Mouse (Mus musculus) limb, embryonic 12.5 days (tissue): Measurements from ENCODE around the gene Med18. TPM values are rescaled to one million over a fixed set of nuclear protein-coding genes. Genes with fewer than 3 reads are reported as not detected.
"Not testable (repeated sequence)": the region's sequence is repeated elsewhere in the genome, so short reads cannot be mapped to it uniquely, and the experiment has no call there.

Experiments
- ATAC-seq: fragments of 200-750 bp; cut with Nextera tagmentation; 2 replicates; pipeline ENCODE4 v1.8.0; 2017; ENCODE audit warnings: low read depth, moderate TSS enrichment; ENCODE audit not compliant: insufficient number of reproducible peaks, insufficient read depth, low FRiP score, low TSS enrichment
- H3K27ac ChIP-seq: fragments of 300-500 bp; sonication (generic); 2 replicates; pipeline ENCODE4 v1.5.1; 2016; ENCODE audit warnings: mild to moderate bottlenecking, moderate library complexity
- H3K27me3 ChIP-seq: fragments of 300-500 bp; sonication (generic); 2 replicates; pipeline ENCODE4 v1.6.1; 2016; ENCODE audit warnings: mild to moderate bottlenecking, moderate library complexity
- H3K36me3 ChIP-seq: fragments of 300-500 bp; sonication (generic); 2 replicates; pipeline ENCODE4 v1.6.1; 2016; ENCODE audit warnings: mild to moderate bottlenecking, moderate library complexity
- H3K4me1 ChIP-seq: fragments of 300-500 bp; sonication (generic); replicated peaks from 2 replicates; pipeline ENCODE4 v1.6.1; 2016
- H3K4me2 ChIP-seq: fragments of 300-500 bp; sonication (generic); 2 replicates; pipeline ENCODE4 v1.6.1; 2016; ENCODE audit warnings: mild to moderate bottlenecking, moderate library complexity
- H3K4me3 ChIP-seq: fragments of 300-500 bp; sonication (generic); replicated peaks from 2 replicates; pipeline ENCODE4 v1.5.1; 2016; ENCODE audit warnings: mild to moderate bottlenecking
- H3K9ac ChIP-seq: fragments of 300-500 bp; sonication (generic); replicated peaks from 2 replicates; pipeline ENCODE4 v1.6.1; 2016; ENCODE audit warnings: mild to moderate bottlenecking, moderate library complexity
- H3K9me3 ChIP-seq: fragments of 300-500 bp; sonication (generic); 2 replicates; pipeline ENCODE4 v1.6.1; 2016; ENCODE audit warnings: mild to moderate bottlenecking, moderate library complexity
- WGBS: fragments of 180-500 bp; shearing (Covaris S2); methylation state at CpG from one replicate; pipeline ENCODE4 v1.1.7; 2016; 5-methylcytosine and 5-hydroxymethylcytosine counted together
- polyA plus RNA-seq: library from polyadenylated mRNA; unstranded; fragments of >200 nt; fragmentation: Nextera tagmentation; extraction: Ambion mirVana; gene quantifications from 2 replicates; pipeline ENCODE4 v1.2.1, GENCODE M21; 2016

Med18 gene
- polyA plus RNA-seq, 1 experiment from 2014 or later = 35.0 TPM

GRCm38 (mm10) chr4:132420471-132420870, 43.2 kb downstream of the Med18 start:
- no peak for ATAC-seq
- Histone ChIP-seq H3K27me3 (no peaks in the 10 kb centered on the region), H3K9ac (peak overlapping the region; percentile 91; the same call in 1 of the 2 replicates), H3K4me1 (peaks cover 32% of the 10 kb centered on the region), H3K9me3 (peaks cover 4% of the 10 kb centered on the region; the same call in 1 of the 2 replicates), H3K4me3 (peak overlapping the region; percentile 78), H3K4me2 (peak overlapping the region; percentile 63), H3K36me3 (no peaks in the 10 kb centered on the region), H3K27ac (no peak overlapping the region)
- 85% methylated on average over 5 of the region's 5 CpGs for WGBS

- Histone ChIP-seq H3K27me3 (no peaks in the 10 kb centered on the region), H3K27ac (0 out of 2 replicates have a peak overlapping the region, but pooled peaks have one; percentile 17), H3K4me3 (no peak overlapping the region), H3K4me2 (no peak overlapping the region), H3K9me3 (no peaks in the 10 kb centered on the region), H3K4me1 (peaks cover 32% of the 10 kb centered on the region), H3K36me3 (peaks cover 14% of the 10 kb centered on the region), H3K9ac (no peak overlapping the region)
- no peak for ATAC-seq
These were observed 47.8 kb downstream of the Med18 start for GRCm38 (mm10) chr4:132415966-132416365.

GRCm38 (mm10) chr4:132413257-132413656, 50.5 kb downstream of the Med18 start:
- H3K27ac ChIP-seq, H3K9me3 ChIP-seq, ATAC-seq, H3K4me2 ChIP-seq, H3K9ac ChIP-seq, H3K4me3 ChIP-seq, H3K27me3 ChIP-seq: not testable (repeated sequence)
- peaks cover 17% of the 10 kb centered on the region; the same call in 1 of the 2 replicates for H3K4me1 ChIP-seq
- WGBS = 96% methylated on average over 4 of the region's 4 CpGs
- peaks cover 25% of the 10 kb centered on the region for H3K36me3 ChIP-seq

GRCm38 (mm10) chr4:132411322-132412094, 52.2 kb downstream of the Med18 start:
- Histone ChIP-seq H3K27me3 (no peaks in the 10 kb centered on the region), H3K4me2 (no peak overlapping the region), H3K4me1 (peaks cover 11% of the 10 kb centered on the region; the same call in 1 of the 2 replicates), H3K4me3 (no peak overlapping the region), H3K9me3 (no peaks in the 10 kb centered on the region), H3K9ac (no peak overlapping the region), H3K36me3 (peaks cover 33% of the 10 kb centered on the region), H3K27ac (no peak overlapping the region)
- WGBS = 68% methylated on average over 8 of the region's 8 CpGs
- ATAC-seq = no peak

- H3K27ac ChIP-seq = no peak overlapping the region
- ATAC-seq = no peak
- H3K4me2 ChIP-seq = no peak overlapping the region
- 92% methylated on average over 4 of the region's 4 CpGs for WGBS
- H3K9ac ChIP-seq = no peak overlapping the region
- no peak overlapping the region for H3K4me3 ChIP-seq
- no peaks in the 10 kb centered on the region; the same call in 1 of the 2 replicates for H3K4me1 ChIP-seq
- no peaks in the 10 kb centered on the region for H3K27me3 ChIP-seq
- no peaks in the 10 kb centered on the region for H3K9me3 ChIP-seq
- H3K36me3 ChIP-seq = peaks cover 43% of the 10 kb centered on the region
These were observed 54.0 kb downstream of the Med18 start for GRCm38 (mm10) chr4:132409587-132410229.

Other genes with a start within 250 kb of the Med18 start
- 44.4 and 47.1 TPM in 2 replicates for gene Gmeb1, start 202.3 kb downstream of the Med18 start, polyA plus RNA-seq
- 58.9 and 59.8 TPM in 2 replicates for gene Taf12, start 189.5 kb downstream of the Med18 start, polyA plus RNA-seq
- gene Rab42, start 160.5 kb downstream of the Med18 start, polyA plus RNA-seq = 1.3 and 1.5 TPM in 2 replicates
- gene Trnau1ap, start 134.4 kb downstream of the Med18 start, polyA plus RNA-seq = 84.7 and 87.5 TPM in 2 replicates
- 101 and 102 TPM in 2 replicates for gene Rcc1, start 110.3 kb downstream of the Med18 start, polyA plus RNA-seq
- 19.7 and 25.6 TPM in 2 replicates for gene Phactr4, start 41.4 kb downstream of the Med18 start, polyA plus RNA-seq
- gene Sesn2, start 46.6 kb upstream of the Med18 start, polyA plus RNA-seq = 11.0 and 11.3 TPM in 2 replicates
- gene Atpif1, start 69.7 kb upstream of the Med18 start, polyA plus RNA-seq = 1,138 and 1,150 TPM in 2 replicates
- gene Dnajc8, start 71.6 kb upstream of the Med18 start, polyA plus RNA-seq = 190 and 191 TPM in 2 replicates
- 0.23 and 0.33 TPM in 2 replicates for gene Ptafr, start 100.1 kb upstream of the Med18 start, polyA plus RNA-seq
- 35.1 and 38.4 TPM in 2 replicates for gene Eya3, start 175.1 kb upstream of the Med18 start, polyA plus RNA-seq